Mouse (Mus musculus): ENCODE results near the gene Gm19668. TPM values are rescaled to one million over a fixed set of nuclear protein-coding genes. Genes with fewer than 3 reads are reported as not detected.

The Gm19668 gene
- polyA plus RNA-seq (2012; rRNA removed): not detected in 2 replicates

GRCm38 (mm10) chr10:77798921-77799508, at the start of gene Gm19668:
Gm19668 (minus strand) TSS chr10:77799133.
- no peak for TF ChIP-seq POLR2A (IDR thresholded peaks at IDR 0.05; ENCODE audit: extremely low read depth, insufficient read depth, low read length)
- no peak for TF ChIP-seq CTCF (IDR thresholded peaks at IDR 0.05; ENCODE audit: extremely low read depth, insufficient read depth, low read length)
- no peaks in the 10 kb centered on the region for H3K4me1 ChIP-seq (ENCODE audit: control insufficient read depth, insufficient read depth, low read length)
- no peak within 1 kb of the TSS for H3K4me3 ChIP-seq (ENCODE audit: insufficient read depth, low read length)
- H3K27ac ChIP-seq (ENCODE audit: insufficient read depth, low read length): no peak within 1 kb of the TSS

GRCm38 (mm10) chr10:77847538-77847937, 48.6 kb upstream of the Gm19668 start:
- no peaks in the 10 kb centered on the region for H3K4me1 ChIP-seq (ENCODE audit: control insufficient read depth, insufficient read depth, low read length)
- H3K4me3 ChIP-seq (ENCODE audit: insufficient read depth, low read length): no peak overlapping the region
- H3K27ac ChIP-seq (ENCODE audit: insufficient read depth, low read length): no peak overlapping the region
- TF ChIP-seq POLR2A (IDR thresholded peaks at IDR 0.05; ENCODE audit: extremely low read depth, insufficient read depth, low read length): no peak
- no peak for TF ChIP-seq CTCF (IDR thresholded peaks at IDR 0.05; ENCODE audit: extremely low read depth, insufficient read depth, low read length)

- Histone ChIP-seq H3K27ac (ENCODE audit: insufficient read depth, low read length) (no peak overlapping the region), H3K4me1 (ENCODE audit: control insufficient read depth, insufficient read depth, low read length) (no peaks in the 10 kb centered on the region), H3K4me3 (ENCODE audit: insufficient read depth, low read length) (no peak overlapping the region)
- TF ChIP-seq POLR2A (IDR thresholded peaks at IDR 0.05; ENCODE audit: extremely low read depth, insufficient read depth, low read length) (no peak), CTCF (IDR thresholded peaks at IDR 0.05; ENCODE audit: extremely low read depth, insufficient read depth, low read length) (no peak)
These were observed 48.0 kb upstream of the Gm19668 start for GRCm38 (mm10) chr10:77846961-77847360.

DNA sequence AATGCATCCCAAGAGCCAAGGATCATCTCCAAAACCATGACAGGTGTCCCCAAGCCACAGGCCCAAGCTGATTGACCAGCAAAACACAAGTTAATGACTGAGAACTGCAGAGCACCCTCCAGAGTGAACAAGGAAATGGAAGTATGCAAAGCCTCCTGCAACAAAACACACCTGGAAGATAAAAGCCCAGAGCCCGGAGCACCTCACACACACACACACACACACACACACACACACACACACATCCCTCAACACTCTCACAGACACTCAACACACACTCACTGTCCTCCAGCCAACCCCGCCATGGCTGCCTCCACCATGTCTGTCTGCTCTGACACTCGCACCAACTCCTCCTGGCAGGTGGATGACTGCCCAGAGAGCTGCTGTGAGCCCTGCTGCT, 47.6 kb upstream of the Gm19668 start, which contains the start of gene Gm36176:
Gm36176 (plus strand) TSS at position 301 of the 400 bp plus-strand sequence.
- H3K27ac ChIP-seq (ENCODE audit: insufficient read depth, low read length): no peak within 1 kb of the TSS
- TF ChIP-seq CTCF (IDR thresholded peaks at IDR 0.05; ENCODE audit: extremely low read depth, insufficient read depth, low read length): no peak
- no peak for TF ChIP-seq POLR2A (IDR thresholded peaks at IDR 0.05; ENCODE audit: extremely low read depth, insufficient read depth, low read length)
- no peak within 1 kb of the TSS for H3K4me3 ChIP-seq (ENCODE audit: insufficient read depth, low read length)
- H3K4me1 ChIP-seq (ENCODE audit: control insufficient read depth, insufficient read depth, low read length): no peaks in the 10 kb centered on the region

DNA sequence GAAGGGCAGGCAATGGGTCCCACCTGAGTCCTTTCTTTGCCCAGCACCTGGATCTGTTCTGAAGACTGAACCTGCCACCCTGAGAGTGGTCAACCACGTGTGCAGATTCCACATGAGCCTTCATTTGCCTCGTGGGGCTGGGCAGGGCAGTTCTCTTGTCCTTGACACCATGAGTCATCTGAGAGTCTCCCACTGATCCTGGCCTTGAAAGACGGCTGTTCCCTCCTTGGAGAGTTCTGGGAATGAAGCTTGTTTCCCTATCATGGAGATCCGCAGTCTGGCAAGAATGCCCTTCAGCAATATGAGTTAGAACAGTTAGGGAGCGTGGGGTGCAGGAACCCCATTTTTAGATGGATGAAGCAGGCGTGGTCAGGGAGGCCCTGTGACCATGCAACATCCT, 40.1 kb upstream of the Gm19668 start:
- Histone ChIP-seq H3K4me1 (ENCODE audit: control insufficient read depth, insufficient read depth, low read length) (no peaks in the 10 kb centered on the region), H3K4me3 (ENCODE audit: insufficient read depth, low read length) (no peak overlapping the region), H3K27ac (ENCODE audit: insufficient read depth, low read length) (no peak overlapping the region)
- no peak for TF ChIP-seq CTCF (IDR thresholded peaks at IDR 0.05; ENCODE audit: extremely low read depth, insufficient read depth, low read length)
- no peak for TF ChIP-seq POLR2A (IDR thresholded peaks at IDR 0.05; ENCODE audit: extremely low read depth, insufficient read depth, low read length)

GRCm38 (mm10) chr10:77835647-77836046, 36.7 kb upstream of the Gm19668 start, which contains the start of gene Krtap10-10:
Krtap10-10 (plus strand) TSS chr10:77835947.
- H3K4me3 ChIP-seq (ENCODE audit: insufficient read depth, low read length): no peak within 1 kb of the TSS
- H3K27ac ChIP-seq (ENCODE audit: insufficient read depth, low read length): no peak within 1 kb of the TSS
- H3K4me1 ChIP-seq (ENCODE audit: control insufficient read depth, insufficient read depth, low read length): no peaks in the 10 kb centered on the region
- TF ChIP-seq CTCF (IDR thresholded peaks at IDR 0.05; ENCODE audit: extremely low read depth, insufficient read depth, low read length) (no peak), POLR2A (IDR thresholded peaks at IDR 0.05; ENCODE audit: extremely low read depth, insufficient read depth, low read length) (no peak)

- no peaks in the 10 kb centered on the region for H3K4me1 ChIP-seq (ENCODE audit: control insufficient read depth, insufficient read depth, low read length)
- H3K4me3 ChIP-seq (ENCODE audit: insufficient read depth, low read length): no peak within 1 kb of the TSS
- no peak within 1 kb of the TSS for H3K27ac ChIP-seq (ENCODE audit: insufficient read depth, low read length)
- TF ChIP-seq CTCF (IDR thresholded peaks at IDR 0.05; ENCODE audit: extremely low read depth, insufficient read depth, low read length): no peak
- no peak for TF ChIP-seq POLR2A (IDR thresholded peaks at IDR 0.05; ENCODE audit: extremely low read depth, insufficient read depth, low read length)
These were observed 28.0 kb upstream of the Gm19668 start, which contains the start of gene Krtap10-4 for GRCm38 (mm10) chr10:77826951-77827350. Krtap10-4 (minus strand) TSS chr10:77827095.

DNA sequence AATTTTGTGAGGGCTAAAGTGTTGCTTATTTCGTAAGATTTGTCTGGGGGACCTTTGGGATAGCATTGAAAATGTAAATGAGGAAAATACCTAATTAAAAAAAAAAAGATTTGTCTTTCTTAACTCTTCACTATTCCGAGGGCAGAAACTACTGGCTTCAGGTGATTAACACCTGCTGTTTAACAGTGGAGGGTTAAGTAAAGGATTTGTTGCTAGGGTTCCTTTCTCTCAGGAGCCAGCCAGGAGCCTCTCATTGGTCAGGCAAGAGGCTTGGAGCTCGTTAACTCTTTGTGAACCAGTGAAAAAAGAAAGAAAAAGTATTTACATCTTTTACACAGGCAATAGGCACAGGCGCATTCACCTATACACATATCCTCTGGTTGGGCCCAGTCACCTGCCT, 20.3 kb upstream of the Gm19668 start:
- no peak overlapping the region for H3K27ac ChIP-seq (ENCODE audit: insufficient read depth, low read length)
- TF ChIP-seq CTCF (IDR thresholded peaks at IDR 0.05; ENCODE audit: extremely low read depth, insufficient read depth, low read length) (no peak), POLR2A (IDR thresholded peaks at IDR 0.05; ENCODE audit: extremely low read depth, insufficient read depth, low read length) (no peak)
- no peaks in the 10 kb centered on the region for H3K4me1 ChIP-seq (ENCODE audit: control insufficient read depth, insufficient read depth, low read length)
- no peak overlapping the region for H3K4me3 ChIP-seq (ENCODE audit: insufficient read depth, low read length)

DNA sequence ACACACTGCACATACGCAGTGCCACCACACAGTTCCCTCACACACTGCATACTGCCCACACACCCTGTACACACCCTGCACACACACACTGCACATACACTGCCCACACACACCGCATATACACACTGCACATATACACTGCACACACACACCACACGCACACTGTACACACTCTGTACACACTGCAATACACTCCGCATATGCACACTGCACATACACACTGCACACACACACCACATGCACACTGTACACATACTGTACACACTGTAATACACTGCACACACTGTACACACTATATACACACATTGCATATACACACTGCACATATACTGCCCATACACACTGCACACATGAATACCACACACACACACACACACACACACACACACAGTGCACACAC, 19.6 kb upstream of the Gm19668 start:
- Histone ChIP-seq H3K4me3 (ENCODE audit: insufficient read depth, low read length) (no peak overlapping the region), H3K4me1 (ENCODE audit: control insufficient read depth, insufficient read depth, low read length) (no peaks in the 10 kb centered on the region), H3K27ac (ENCODE audit: insufficient read depth, low read length) (no peak overlapping the region)
- no peak for TF ChIP-seq CTCF (IDR thresholded peaks at IDR 0.05; ENCODE audit: extremely low read depth, insufficient read depth, low read length)
- TF ChIP-seq POLR2A (IDR thresholded peaks at IDR 0.05; ENCODE audit: extremely low read depth, insufficient read depth, low read length): no peak

DNA sequence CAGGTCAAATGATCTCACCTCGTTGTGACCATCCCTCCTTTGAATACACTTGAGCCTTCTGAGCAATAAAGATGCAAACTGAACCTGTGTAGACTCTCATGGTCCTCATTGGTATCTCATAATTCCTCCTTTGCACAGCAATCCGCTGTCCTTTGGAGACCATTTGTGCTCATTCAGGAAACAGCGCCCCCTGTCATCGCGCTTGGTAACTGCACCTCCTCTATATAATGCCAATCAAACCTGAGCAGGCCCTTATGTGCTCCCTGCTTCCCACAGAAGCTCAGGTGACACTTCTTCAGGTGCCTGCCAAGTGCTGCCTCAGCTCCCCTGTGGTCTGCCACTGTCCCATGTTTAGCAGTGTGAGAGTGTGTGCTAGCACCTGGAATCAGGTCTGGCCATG, 16.6 kb upstream of the Gm19668 start:
- Histone ChIP-seq H3K4me3 (ENCODE audit: insufficient read depth, low read length) (no peak overlapping the region), H3K4me1 (ENCODE audit: control insufficient read depth, insufficient read depth, low read length) (no peaks in the 10 kb centered on the region), H3K27ac (ENCODE audit: insufficient read depth, low read length) (no peak overlapping the region)
- TF ChIP-seq CTCF (IDR thresholded peaks at IDR 0.05; ENCODE audit: extremely low read depth, insufficient read depth, low read length): peak; percentile 60
- TF ChIP-seq POLR2A (IDR thresholded peaks at IDR 0.05; ENCODE audit: extremely low read depth, insufficient read depth, low read length): no peak

All from cortical plate, adult 2 months (tissue).